Comparison of ENCODE assay signal across 10 mouse cellular contexts in the genomic region with DNA sequence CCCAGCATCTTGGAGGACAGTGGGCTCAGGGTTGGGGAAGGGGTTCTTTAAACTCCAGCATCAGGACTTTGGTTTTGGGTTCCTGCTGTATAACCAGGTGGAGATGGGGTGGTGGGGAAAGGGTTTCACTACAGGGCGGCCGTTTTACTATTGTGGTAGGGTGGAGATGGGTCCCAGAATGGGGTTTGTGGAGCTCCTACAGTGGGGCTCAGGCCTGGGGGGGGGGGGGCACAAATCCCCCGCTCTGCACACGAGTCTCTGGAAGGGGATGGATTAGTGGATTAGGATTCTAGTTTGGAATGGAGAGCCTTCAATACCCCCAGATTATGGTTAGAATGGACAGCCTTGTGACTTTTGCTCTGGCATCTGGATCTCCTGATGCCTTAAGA. TPM values are rescaled to one million over a fixed set of nuclear protein-coding genes. Genes with fewer than 3 reads are reported as not detected.
A peak's percentile ranks its signal among the peaks of the same experiment; 100 is the strongest.
DNase-seq lines count a peak whose midpoint lies in the region; ATAC-seq lines count a peak whose summit lies in the region.
"Had no signal": no experiment of that assay in that cellular context is flagged by ENCODE, and none has a peak within 500 bp of the region (broad histone marks: within the 10 kb centered on the region; RNA-seq: fewer than 3 reads in every experiment).

No protein-coding gene starts in this region.

- DNase-seq in kidney, adult 11 months: no peak
- no peak for DNase-seq in right cerebral cortex, adult 18-20 months
- no peak for DNase-seq in embryo, embryonic 11 days
- DNase-seq in layer of hippocampus, postnatal 10 days (ENCODE audit: low spot score in 2 of 2): no peak

- H3K4me2 ChIP-seq in kidney, embryonic 15.5 days: peak overlapping the region; percentile 58
- peak overlapping the region; percentile 46 for H3K4me2 ChIP-seq in embryonic facial prominence, embryonic 15.5 days (replicated peaks)
- peak overlapping the region; percentile 70 for H3K4me2 ChIP-seq in hindbrain, embryonic 16.5 days (ENCODE audit: low read length)
- peak overlapping the region; percentile 66 for H3K4me2 ChIP-seq in neural tube, embryonic 13.5 days

- no peak overlapping the region for H3K27ac ChIP-seq in kidney, embryonic 15.5 days
- no peak overlapping the region for H3K27ac ChIP-seq in embryonic facial prominence, embryonic 15.5 days (replicated peaks)
- H3K27ac ChIP-seq in hindbrain, embryonic 16.5 days (ENCODE audit: low read depth, low read length): peak overlapping the region; percentile 87
- H3K27ac ChIP-seq in neural tube, embryonic 13.5 days (replicated peaks): peak overlapping the region; percentile 78; the same call in 1 of the 2 replicates

- H3K27me3 ChIP-seq in kidney, embryonic 15.5 days: peaks cover 49% of the 10 kb centered on the region
- peaks cover 41% of the 10 kb centered on the region for H3K27me3 ChIP-seq in embryonic facial prominence, embryonic 15.5 days
- H3K27me3 ChIP-seq in hindbrain, embryonic 16.5 days (replicated peaks; ENCODE audit: control insufficient read depth, insufficient read depth, low read length): no peaks in the 10 kb centered on the region
- H3K27me3 ChIP-seq in neural tube, embryonic 13.5 days: peaks cover 33% of the 10 kb centered on the region

- H3K4me1 ChIP-seq in kidney, embryonic 15.5 days: peaks cover 17% of the 10 kb centered on the region
- peaks cover 11% of the 10 kb centered on the region for H3K4me1 ChIP-seq in embryonic facial prominence, embryonic 15.5 days
- H3K4me1 ChIP-seq in hindbrain, embryonic 16.5 days (ENCODE audit: control insufficient read depth, insufficient read depth, low read depth, low read length): peaks cover 14% of the 10 kb centered on the region
- H3K4me1 ChIP-seq in neural tube, embryonic 13.5 days (replicated peaks): peaks cover 27% of the 10 kb centered on the region

- ATAC-seq in kidney, embryonic 15.5 days (replicated peaks; ENCODE audit: low FRiP score): peak; percentile 33; the same call in 1 of the 2 replicates
- no peak for ATAC-seq in embryonic facial prominence, embryonic 15.5 days (ENCODE audit: insufficient number of reproducible peaks, low FRiP score, low TSS enrichment, low read depth)
- peak; percentile 31 for ATAC-seq in hindbrain, embryonic 16.5 days
- peak; percentile 42 for ATAC-seq in neural tube, embryonic 13.5 days (ENCODE audit: low read depth)

- H3K4me3 ChIP-seq in kidney, embryonic 15.5 days (replicated peaks): peak overlapping the region; percentile 29
- peak overlapping the region; percentile 30 for H3K4me3 ChIP-seq in embryonic facial prominence, embryonic 15.5 days (replicated peaks)
- peak overlapping the region; percentile 58 for H3K4me3 ChIP-seq in hindbrain, embryonic 16.5 days (ENCODE audit: low read length)
- peak overlapping the region; percentile 47 for H3K4me3 ChIP-seq in neural tube, embryonic 13.5 days

- WGBS in kidney, embryonic 15.5 days: 21% methylated on average over 4 of the region's 4 CpGs
- WGBS in embryonic facial prominence, embryonic 15.5 days: 19% methylated on average over 4 of the region's 4 CpGs
- WGBS in hindbrain, embryonic 16.5 days: 22% methylated on average over 3 of the region's 4 CpGs
- WGBS in neural tube, embryonic 13.5 days: 26% methylated on average over 4 of the region's 4 CpGs

- no peaks in the 10 kb centered on the region for H3K9me3 ChIP-seq in kidney, embryonic 15.5 days (replicated peaks)
- H3K9me3 ChIP-seq in embryonic facial prominence, embryonic 15.5 days (replicated peaks): no peaks in the 10 kb centered on the region
- no peaks in the 10 kb centered on the region for H3K9me3 ChIP-seq in hindbrain, embryonic 16.5 days (ENCODE audit: control insufficient read depth, low read length)
- H3K9me3 ChIP-seq in neural tube, embryonic 13.5 days: no peaks in the 10 kb centered on the region

- 0 out of 2 replicates have a peak overlapping the region, but pooled peaks have one; percentile 19 for H3K9ac ChIP-seq in kidney, embryonic 15.5 days
- H3K9ac ChIP-seq in embryonic facial prominence, embryonic 15.5 days: no peak overlapping the region
- peak overlapping the region; percentile 81 for H3K9ac ChIP-seq in hindbrain, embryonic 16.5 days (ENCODE audit: low read depth, low read length)
- H3K9ac ChIP-seq in neural tube, embryonic 13.5 days: peak overlapping the region; percentile 75

- peaks cover 14% of the 10 kb centered on the region; the same call in 1 of the 2 replicates for H3K36me3 ChIP-seq in kidney, embryonic 15.5 days
- no peaks in the 10 kb centered on the region for H3K36me3 ChIP-seq in embryonic facial prominence, embryonic 15.5 days
- H3K36me3 ChIP-seq in hindbrain, embryonic 16.5 days (ENCODE audit: control insufficient read depth, insufficient read depth, low read length): no peaks in the 10 kb centered on the region
- H3K36me3 ChIP-seq in neural tube, embryonic 13.5 days: peaks cover 7% of the 10 kb centered on the region; the same call in 1 of the 2 replicates

RNA-seq across cellular contexts. Expression of a gene that starts 0.9 kb away (rescaled TPM):
- 0.48 and 0.55 TPM in 2 replicates for polyA plus RNA-seq in kidney, embryonic 15.5 days (2015; fragmentation: Nextera tagmentation; extraction: Ambion mirVana)
- 0.87 and 1.3 TPM in 2 replicates for polyA plus RNA-seq in embryonic facial prominence, embryonic 15.5 days (2015; fragmentation: Nextera tagmentation; extraction: Ambion mirVana)
- 30.8 and 31.2 TPM in 2 replicates for polyA plus RNA-seq in hindbrain, embryonic 16.5 days (2015; fragmentation: Nextera tagmentation; extraction: Ambion mirVana)
- polyA plus RNA-seq in neural tube, embryonic 13.5 days (2015; fragmentation: Nextera tagmentation; extraction: Ambion mirVana): 9.4 and 13.1 TPM in 2 replicates
- 100 to 1,000 TPM; 145 to 155 TPM for total RNA-seq in layer of hippocampus, postnatal 10 days (2021)
- total RNA-seq: MEL had no signal
- polyA plus RNA-seq: liver, embryonic 16.5 days had no signal

RNA-seq across cellular contexts. Expression of a gene that starts 10.7 kb away (rescaled TPM):
- polyA plus RNA-seq in kidney, embryonic 15.5 days (2015; fragmentation: Nextera tagmentation; extraction: Ambion mirVana): not detected in 2 replicates
- 0.03 and 0.16 TPM in 2 replicates for polyA plus RNA-seq in embryonic facial prominence, embryonic 15.5 days (2015; fragmentation: Nextera tagmentation; extraction: Ambion mirVana)
- polyA plus RNA-seq in hindbrain, embryonic 16.5 days (2015; fragmentation: Nextera tagmentation; extraction: Ambion mirVana): not detected in 2 replicates
- polyA plus RNA-seq in neural tube, embryonic 13.5 days (2015; fragmentation: Nextera tagmentation; extraction: Ambion mirVana): not detected in 2 replicates
- total RNA-seq in layer of hippocampus, postnatal 10 days (2021): not detected
- total RNA-seq: MEL had no signal
- polyA plus RNA-seq: liver, embryonic 16.5 days had no signal

RNA-seq across cellular contexts. Expression of a gene that starts 16.5 kb away (rescaled TPM):
- polyA plus RNA-seq in kidney, embryonic 15.5 days (2015; fragmentation: Nextera tagmentation; extraction: Ambion mirVana): 26.3 and 28.1 TPM in 2 replicates
- polyA plus RNA-seq in embryonic facial prominence, embryonic 15.5 days (2015; fragmentation: Nextera tagmentation; extraction: Ambion mirVana): 22.2 and 23.2 TPM in 2 replicates
- 31.1 and 32.1 TPM in 2 replicates for polyA plus RNA-seq in hindbrain, embryonic 16.5 days (2015; fragmentation: Nextera tagmentation; extraction: Ambion mirVana)
- polyA plus RNA-seq in neural tube, embryonic 13.5 days (2015; fragmentation: Nextera tagmentation; extraction: Ambion mirVana): 28.2 and 31.7 TPM in 2 replicates
- 10 to 100 TPM; 27.0 to 30.2 TPM for total RNA-seq in layer of hippocampus, postnatal 10 days (2021)

RNA-seq across cellular contexts. Expression of a gene that starts 19.2 kb away (rescaled TPM):
- not detected in 2 replicates for polyA plus RNA-seq in kidney, embryonic 15.5 days (2015; fragmentation: Nextera tagmentation; extraction: Ambion mirVana)
- polyA plus RNA-seq in embryonic facial prominence, embryonic 15.5 days (2015; fragmentation: Nextera tagmentation; extraction: Ambion mirVana): 0.39 and 0.57 TPM in 2 replicates
- not detected in 2 replicates for polyA plus RNA-seq in hindbrain, embryonic 16.5 days (2015; fragmentation: Nextera tagmentation; extraction: Ambion mirVana)
- polyA plus RNA-seq in neural tube, embryonic 13.5 days (2015; fragmentation: Nextera tagmentation; extraction: Ambion mirVana): not detected in 2 replicates
- not detected for total RNA-seq in layer of hippocampus, postnatal 10 days (2021)
- total RNA-seq: MEL had no signal
- polyA plus RNA-seq: liver, embryonic 16.5 days had no signal

RNA-seq across cellular contexts. Expression of a gene that starts 37.5 kb away (rescaled TPM):
- polyA plus RNA-seq in kidney, embryonic 15.5 days (2015; fragmentation: Nextera tagmentation; extraction: Ambion mirVana): 166 and 171 TPM in 2 replicates
- 127 and 132 TPM in 2 replicates for polyA plus RNA-seq in embryonic facial prominence, embryonic 15.5 days (2015; fragmentation: Nextera tagmentation; extraction: Ambion mirVana)
- polyA plus RNA-seq in hindbrain, embryonic 16.5 days (2015; fragmentation: Nextera tagmentation; extraction: Ambion mirVana): 124 and 128 TPM in 2 replicates
- polyA plus RNA-seq in neural tube, embryonic 13.5 days (2015; fragmentation: Nextera tagmentation; extraction: Ambion mirVana): 125 and 132 TPM in 2 replicates
- 10 to 100 TPM; 63.4 to 67.1 TPM for total RNA-seq in layer of hippocampus, postnatal 10 days (2021)

Comparison
In these comparisons a context has a peak if more than half of its experiments do, and no peak if none do; other contexts are left out.
1. H3K27ac ChIP-seq: peak in hindbrain, embryonic 16.5 days (single experiment) and neural tube, embryonic 13.5 days (single experiment); none in kidney, embryonic 15.5 days (single experiment) and embryonic facial prominence, embryonic 15.5 days (single experiment).
2. Peak in every context shown above with its lines, with median percentiles within 50 percentile points of each other: H3K4me2 ChIP-seq and H3K4me3 ChIP-seq.